Mouse (Mus musculus) midbrain, embryonic 12.5 days (tissue): ENCODE data around the gene Sfta2. TPM values are rescaled to one million over a fixed set of nuclear protein-coding genes. Genes with fewer than 3 reads are reported as not detected.

Experiments
- polyA plus RNA-seq: library from polyadenylated mRNA; unstranded; fragments of >200 nt; fragmentation: Nextera tagmentation; extraction: Ambion mirVana; gene quantifications from 2 replicates; pipeline ENCODE4 v1.2.1, GENCODE M21; 2016

Sfta2 gene
- polyA plus RNA-seq, 1 experiment from 2014 or later, result not detected

Other genes with a start within 250 kb of the Sfta2 start
- gene H2-Q4, start 221.9 kb upstream of the Sfta2 start, polyA plus RNA-seq, result 1.9 and 2.3 TPM in 2 replicates
- 0.09 and 0.27 TPM in 2 replicates for gene H2-Q6, start 176.7 kb upstream of the Sfta2 start, polyA plus RNA-seq
- gene H2-Q7, start 162.4 kb upstream of the Sfta2 start, polyA plus RNA-seq, result 6.0 and 6.4 TPM in 2 replicates
- 0.09 and 0.10 TPM in 2 replicates for gene H2-Q10, start 131.5 kb upstream of the Sfta2 start, polyA plus RNA-seq
- gene Pou5f1, start 95.5 kb upstream of the Sfta2 start, polyA plus RNA-seq, result not detected in 2 replicates
- gene Tcf19, start 84.7 kb upstream of the Sfta2 start, polyA plus RNA-seq, result 41.2 and 52.6 TPM in 2 replicates
- 16.0 and 18.5 TPM in 2 replicates for gene Cchcr1, start 84.4 kb upstream of the Sfta2 start, polyA plus RNA-seq
- gene Psors1c2, start 68.3 kb upstream of the Sfta2 start, polyA plus RNA-seq, result 1.0 and 1.5 TPM in 2 replicates
- gene Cdsn, start 49.4 kb upstream of the Sfta2 start, polyA plus RNA-seq, result 0.06 TPM in 1 of 2 replicates, not detected in the other
- gene 2300002M23Rik, start 34.1 kb upstream of the Sfta2 start, polyA plus RNA-seq, result not detected in 2 replicates
- gene Gm9573, start 25.1 kb downstream of the Sfta2 start, polyA plus RNA-seq, result not detected in 2 replicates
- gene Mucl3, start 42.1 kb downstream of the Sfta2 start, polyA plus RNA-seq, result 0.08 TPM in 1 of 2 replicates, not detected in the other
- gene Vars2, start 66.0 kb downstream of the Sfta2 start, polyA plus RNA-seq, result 18.7 and 19.0 TPM in 2 replicates
- gene Gtf2h4, start 72.2 kb downstream of the Sfta2 start, polyA plus RNA-seq, result 34.0 and 34.9 TPM in 2 replicates
- gene Ddr1, start 103.1 kb downstream of the Sfta2 start, polyA plus RNA-seq, result 201 and 218 TPM in 2 replicates
- 5.4 and 7.5 TPM in 2 replicates for gene Ier3, start 220.1 kb downstream of the Sfta2 start, polyA plus RNA-seq
- gene Flot1, start 221.7 kb downstream of the Sfta2 start, polyA plus RNA-seq, result 49.0 and 53.5 TPM in 2 replicates
- gene Tubb5, start 236.8 kb downstream of the Sfta2 start, polyA plus RNA-seq, result 1,535 and 1,561 TPM in 2 replicates
- gene Mdc1, start 240.0 kb downstream of the Sfta2 start, polyA plus RNA-seq, result 19.1 and 20.3 TPM in 2 replicates